Mouse (Mus musculus): ENCODE results near the gene Acvr2a. TPM values are rescaled to one million over a fixed set of nuclear protein-coding genes. Genes with fewer than 3 reads are reported as not detected.
A peak's percentile ranks its signal among the peaks of the same experiment; 100 is the strongest.

Gene Acvr2a
- polyA plus RNA-seq (2014; fragmentation: Nextera tagmentation; extraction: Ambion mirVana), result 12.4 and 15.9 TPM in 2 replicates

GRCm38 (mm10) chr2:48813371-48814222 lies at the start of gene Acvr2a:
Gene Acvr2a, plus strand, starts transcription at chr2:48814109.
- H3K4me2 ChIP-seq, result peak within 1 kb of the TSS; percentile 63
- no peaks in the 10 kb centered on the region for H3K36me3 ChIP-seq (ENCODE audit: control insufficient read depth, insufficient read depth, low read length)
- H3K9ac ChIP-seq (ENCODE audit: low read depth, low read length), result peak within 1 kb of the TSS; percentile 93
- H3K27me3 ChIP-seq (ENCODE audit: control insufficient read depth, insufficient read depth, low read length), result no peaks in the 10 kb centered on the region
- under 1% methylated on average over 91 of the region's 105 CpGs for WGBS (ENCODE audit: insufficient replicate concordance)
- peak; percentile 87 for ATAC-seq (replicated peaks; ENCODE audit: insufficient number of reproducible peaks, low FRiP score, low TSS enrichment)
- H3K9me3 ChIP-seq (replicated peaks; ENCODE audit: control insufficient read depth, low read length), result no peaks in the 10 kb centered on the region
- peak within 1 kb of the TSS; percentile 84 for H3K4me3 ChIP-seq (ENCODE audit: low read depth, low read length)
- peak within 1 kb of the TSS; percentile 95 for H3K27ac ChIP-seq (ENCODE audit: low read depth, low read length)
- H3K4me1 ChIP-seq (ENCODE audit: control insufficient read depth, insufficient read depth, low read length), result peaks cover 8% of the 10 kb centered on the region

GRCm38 (mm10) chr2:48766513-48766912 lies 47.4 kb upstream of the Acvr2a start:
- no peak overlapping the region for H3K4me3 ChIP-seq (ENCODE audit: low read depth, low read length)
- H3K4me2 ChIP-seq, result no peak overlapping the region
- no peak overlapping the region for H3K9ac ChIP-seq (ENCODE audit: low read depth, low read length)
- ATAC-seq (replicated peaks; ENCODE audit: insufficient number of reproducible peaks, low FRiP score, low TSS enrichment), result no peak
- no peaks in the 10 kb centered on the region for H3K36me3 ChIP-seq (ENCODE audit: control insufficient read depth, insufficient read depth, low read length)
- H3K4me1 ChIP-seq (ENCODE audit: control insufficient read depth, insufficient read depth, low read length), result no peaks in the 10 kb centered on the region
- H3K27me3 ChIP-seq (ENCODE audit: control insufficient read depth, insufficient read depth, low read length), result no peaks in the 10 kb centered on the region
- 85% methylated on average over 5 of the region's 5 CpGs for WGBS (ENCODE audit: insufficient replicate concordance)
- H3K9me3 ChIP-seq (replicated peaks; ENCODE audit: control insufficient read depth, low read length), result no peaks in the 10 kb centered on the region
- no peak overlapping the region for H3K27ac ChIP-seq (ENCODE audit: low read depth, low read length)

GRCm38 (mm10) chr2:48767778-48768177 lies 46.1 kb upstream of the Acvr2a start:
- H3K9ac ChIP-seq (ENCODE audit: low read depth, low read length), result no peak overlapping the region
- H3K4me3 ChIP-seq (ENCODE audit: low read depth, low read length), result no peak overlapping the region
- WGBS (ENCODE audit: insufficient replicate concordance), result 86% methylated on average over 2 of the region's 2 CpGs
- no peak overlapping the region for H3K4me2 ChIP-seq
- no peaks in the 10 kb centered on the region for H3K36me3 ChIP-seq (ENCODE audit: control insufficient read depth, insufficient read depth, low read length)
- H3K27me3 ChIP-seq (ENCODE audit: control insufficient read depth, insufficient read depth, low read length), result no peaks in the 10 kb centered on the region
- H3K27ac ChIP-seq (ENCODE audit: low read depth, low read length), result no peak overlapping the region
- no peaks in the 10 kb centered on the region for H3K9me3 ChIP-seq (replicated peaks; ENCODE audit: control insufficient read depth, low read length)
- no peaks in the 10 kb centered on the region for H3K4me1 ChIP-seq (ENCODE audit: control insufficient read depth, insufficient read depth, low read length)
- no peak for ATAC-seq (replicated peaks; ENCODE audit: insufficient number of reproducible peaks, low FRiP score, low TSS enrichment)

GRCm38 (mm10) chr2:48768219-48768618 lies 45.7 kb upstream of the Acvr2a start:
- no peak overlapping the region for H3K27ac ChIP-seq (ENCODE audit: low read depth, low read length)
- no peak overlapping the region for H3K4me2 ChIP-seq
- no peaks in the 10 kb centered on the region for H3K4me1 ChIP-seq (ENCODE audit: control insufficient read depth, insufficient read depth, low read length)
- no peak for ATAC-seq (replicated peaks; ENCODE audit: insufficient number of reproducible peaks, low FRiP score, low TSS enrichment)
- no peak overlapping the region for H3K4me3 ChIP-seq (ENCODE audit: low read depth, low read length)
- 85% methylated on average over 2 of the region's 2 CpGs for WGBS (ENCODE audit: insufficient replicate concordance)
- no peaks in the 10 kb centered on the region for H3K36me3 ChIP-seq (ENCODE audit: control insufficient read depth, insufficient read depth, low read length)
- H3K27me3 ChIP-seq (ENCODE audit: control insufficient read depth, insufficient read depth, low read length), result no peaks in the 10 kb centered on the region
- H3K9ac ChIP-seq (ENCODE audit: low read depth, low read length), result no peak overlapping the region
- H3K9me3 ChIP-seq (replicated peaks; ENCODE audit: control insufficient read depth, low read length), result no peaks in the 10 kb centered on the region

- no peak overlapping the region for H3K27ac ChIP-seq (ENCODE audit: low read depth, low read length)
- no peak overlapping the region for H3K4me2 ChIP-seq
- ATAC-seq (replicated peaks; ENCODE audit: insufficient number of reproducible peaks, low FRiP score, low TSS enrichment), result no peak
Observed at GRCm38 (mm10) chr2:48770100-48770499, 43.8 kb upstream of the Acvr2a start.

GRCm38 (mm10) chr2:48770634-48771033 lies 43.3 kb upstream of the Acvr2a start:
- no peak overlapping the region for H3K4me2 ChIP-seq
- H3K36me3 ChIP-seq (ENCODE audit: control insufficient read depth, insufficient read depth, low read length), result no peaks in the 10 kb centered on the region
- H3K4me3 ChIP-seq (ENCODE audit: low read depth, low read length), result no peak overlapping the region
- WGBS (ENCODE audit: insufficient replicate concordance), result 77% methylated on average over 3 of the region's 3 CpGs
- no peaks in the 10 kb centered on the region for H3K9me3 ChIP-seq (replicated peaks; ENCODE audit: control insufficient read depth, low read length)
- no peaks in the 10 kb centered on the region for H3K4me1 ChIP-seq (ENCODE audit: control insufficient read depth, insufficient read depth, low read length)
- no peak for ATAC-seq (replicated peaks; ENCODE audit: insufficient number of reproducible peaks, low FRiP score, low TSS enrichment)
- H3K9ac ChIP-seq (ENCODE audit: low read depth, low read length), result no peak overlapping the region
- no peaks in the 10 kb centered on the region for H3K27me3 ChIP-seq (ENCODE audit: control insufficient read depth, insufficient read depth, low read length)
- no peak overlapping the region for H3K27ac ChIP-seq (ENCODE audit: low read depth, low read length)

More at GRCm38 (mm10) chr2:48770100-48770499, 43.8 kb upstream of the Acvr2a start:
- Histone ChIP-seq H3K4me1 (ENCODE audit: control insufficient read depth, insufficient read depth, low read length) (no peaks in the 10 kb centered on the region), H3K9ac (ENCODE audit: low read depth, low read length) (no peak overlapping the region), H3K27me3 (ENCODE audit: control insufficient read depth, insufficient read depth, low read length) (no peaks in the 10 kb centered on the region), H3K36me3 (ENCODE audit: control insufficient read depth, insufficient read depth, low read length) (no peaks in the 10 kb centered on the region), H3K4me3 (ENCODE audit: low read depth, low read length) (no peak overlapping the region), H3K9me3 (replicated peaks; ENCODE audit: control insufficient read depth, low read length) (no peaks in the 10 kb centered on the region)
- 78% methylated on average over 7 of the region's 7 CpGs for WGBS (ENCODE audit: insufficient replicate concordance)

- H3K9me3 ChIP-seq (replicated peaks; ENCODE audit: control insufficient read depth, low read length), result no peaks in the 10 kb centered on the region
- no peaks in the 10 kb centered on the region for H3K4me1 ChIP-seq (ENCODE audit: control insufficient read depth, insufficient read depth, low read length)
- no peak overlapping the region for H3K4me2 ChIP-seq
- no peaks in the 10 kb centered on the region for H3K27me3 ChIP-seq (ENCODE audit: control insufficient read depth, insufficient read depth, low read length)
- WGBS (ENCODE audit: insufficient replicate concordance), result 90% methylated on average over 3 of the region's 3 CpGs
- H3K4me3 ChIP-seq (ENCODE audit: low read depth, low read length), result no peak overlapping the region
- ATAC-seq (replicated peaks; ENCODE audit: insufficient number of reproducible peaks, low FRiP score, low TSS enrichment), result no peak
- no peak overlapping the region for H3K9ac ChIP-seq (ENCODE audit: low read depth, low read length)
- no peaks in the 10 kb centered on the region for H3K36me3 ChIP-seq (ENCODE audit: control insufficient read depth, insufficient read depth, low read length)
- no peak overlapping the region for H3K27ac ChIP-seq (ENCODE audit: low read depth, low read length)
Observed at GRCm38 (mm10) chr2:48775281-48775680, 38.6 kb upstream of the Acvr2a start.

- Histone ChIP-seq H3K4me2 (no peak overlapping the region), H3K27ac (ENCODE audit: low read depth, low read length) (no peak overlapping the region), H3K9me3 (replicated peaks; ENCODE audit: control insufficient read depth, low read length) (no peaks in the 10 kb centered on the region), H3K27me3 (ENCODE audit: control insufficient read depth, insufficient read depth, low read length) (no peaks in the 10 kb centered on the region), H3K4me3 (ENCODE audit: low read depth, low read length) (no peak overlapping the region), H3K4me1 (ENCODE audit: control insufficient read depth, insufficient read depth, low read length) (no peaks in the 10 kb centered on the region), H3K36me3 (ENCODE audit: control insufficient read depth, insufficient read depth, low read length) (no peaks in the 10 kb centered on the region), H3K9ac (ENCODE audit: low read depth, low read length) (no peak overlapping the region)
- no peak for ATAC-seq (replicated peaks; ENCODE audit: insufficient number of reproducible peaks, low FRiP score, low TSS enrichment)
- WGBS (ENCODE audit: insufficient replicate concordance), result 70% methylated on average over 3 of the region's 3 CpGs
Observed at GRCm38 (mm10) chr2:48788901-48789300, 25.0 kb upstream of the Acvr2a start.
